Mouse (Mus musculus) olfactory bulb, adult 2 months (tissue): ENCODE data around the gene Syngr3. TPM values are rescaled to one million over a fixed set of nuclear protein-coding genes. Genes with fewer than 3 reads are reported as not detected.

ENCODE experiments used
- H3K27ac ChIP-seq: fragments of 200-500 bp; 2 replicates; pipeline ENCODE4 v1.5.1; 2012; ENCODE audit warnings: low read depth, low read length; ENCODE audit not compliant: insufficient read depth
- H3K4me1 ChIP-seq: fragments of 200-500 bp; 2 replicates; pipeline ENCODE4 v1.6.1; 2012; ENCODE audit warnings: low read length; ENCODE audit not compliant: control insufficient read depth, insufficient read depth
- H3K4me3 ChIP-seq: fragments of 200-500 bp; 2 replicates; pipeline ENCODE4 v1.5.1; 2012; ENCODE audit warnings: mild to moderate bottlenecking, low read depth, low read length, moderate library complexity; ENCODE audit not compliant: insufficient read depth
- CTCF ChIP-seq: fragments of 200-500 bp; IDR thresholded peaks from 2 replicates; pipeline ENCODE4 v1.5.1; 2012; ENCODE audit warnings: low read depth, mild to moderate bottlenecking, low read length, moderate library complexity; ENCODE audit not compliant: insufficient read depth
- POLR2A ChIP-seq: fragments of 200-500 bp; IDR thresholded peaks from 2 replicates; pipeline ENCODE4 v1.6.1; 2012; ENCODE audit warnings: mild to moderate bottlenecking, low read depth, low read length, moderate library complexity; ENCODE audit not compliant: insufficient read depth
- WGBS: fragments of 180-500 bp; shearing (Covaris S2); methylation state at CpG from one replicate; pipeline ENCODE4 v1.1.7; 2018; 5-methylcytosine and 5-hydroxymethylcytosine counted together
- polyA plus RNA-seq: library from polyadenylated mRNA; stranded (reverse); fragments of >200 nt; gene quantifications from 2 replicates; pipeline ENCODE4 v1.2.4, GENCODE M21; 2012; ENCODE audit warnings: low replicate concordance; ENCODE audit not compliant: missing spikeins, insufficient read depth, insufficient read length

The Syngr3 gene
- polyA plus RNA-seq, 1 experiment = not detected

GRCm38 (mm10) chr17:24636781-24637481, 52.8 kb downstream of the Syngr3 start:
- no peak overlapping the region for H3K4me3 ChIP-seq
- TF ChIP-seq CTCF (no peak), POLR2A (no peak)
- WGBS = 75% methylated on average over 5 of the region's 5 CpGs
- H3K27ac ChIP-seq = no peak overlapping the region
- H3K4me1 ChIP-seq = peaks cover 57% of the 10 kb centered on the region

- peak overlapping the region; percentile 86 for H3K27ac ChIP-seq
- TF ChIP-seq POLR2A (no peak), CTCF (no peak)
- H3K4me3 ChIP-seq = no peak overlapping the region
- WGBS = 91% methylated on average over 5 of the region's 5 CpGs
- peaks cover 59% of the 10 kb centered on the region for H3K4me1 ChIP-seq
Observed at GRCm38 (mm10) chr17:24635694-24636093, 54.1 kb downstream of the Syngr3 start.

Other genes with a start within 250 kb of the Syngr3 start
- gene Dnase1l2, start 246.8 kb downstream of the Syngr3 start, polyA plus RNA-seq = not detected in 2 replicates
- gene E4f1, start 219.6 kb downstream of the Syngr3 start, polyA plus RNA-seq = not detected in 2 replicates
- not detected in 2 replicates for gene Pgp, start 219.6 kb downstream of the Syngr3 start, polyA plus RNA-seq
- gene Bricd5, start 216.1 kb downstream of the Syngr3 start, polyA plus RNA-seq = not detected in 2 replicates
- not detected in 2 replicates for gene Mlst8, start 210.9 kb downstream of the Syngr3 start, polyA plus RNA-seq
- gene Caskin1, start 201.4 kb downstream of the Syngr3 start, polyA plus RNA-seq = not detected in 2 replicates
- not detected in 2 replicates for gene Traf7, start 162.0 kb downstream of the Syngr3 start, polyA plus RNA-seq
- not detected in 2 replicates for gene Rab26, start 155.7 kb downstream of the Syngr3 start, polyA plus RNA-seq
- not detected in 2 replicates for gene Pkd1, start 140.1 kb downstream of the Syngr3 start, polyA plus RNA-seq
- gene Tsc2, start 57.3 kb downstream of the Syngr3 start, polyA plus RNA-seq = 286 TPM in 1 of 2 replicates, not detected in the other
- gene Nthl1, start 57.3 kb downstream of the Syngr3 start, polyA plus RNA-seq = not detected in 2 replicates
- not detected in 2 replicates for gene Slc9a3r2, start 39.6 kb downstream of the Syngr3 start, polyA plus RNA-seq
- not detected in 2 replicates for gene Npw, start 31.5 kb downstream of the Syngr3 start, polyA plus RNA-seq
- gene Zfp598, start 20.3 kb downstream of the Syngr3 start, polyA plus RNA-seq = not detected in 2 replicates
- gene Gfer, start 6.2 kb upstream of the Syngr3 start, polyA plus RNA-seq = not detected in 2 replicates
- not detected in 2 replicates for gene Noxo1, start 6.3 kb upstream of the Syngr3 start, polyA plus RNA-seq
- not detected in 2 replicates for gene Tbl3, start 17.7 kb upstream of the Syngr3 start, polyA plus RNA-seq
- gene Rnf151, start 28.1 kb upstream of the Syngr3 start, polyA plus RNA-seq = not detected in 2 replicates
- gene Rps2, start 28.2 kb upstream of the Syngr3 start, polyA plus RNA-seq = not detected in 2 replicates
- not detected in 2 replicates for gene Ndufb10, start 34.5 kb upstream of the Syngr3 start, polyA plus RNA-seq
- not detected in 2 replicates for gene Rpl3l, start 37.9 kb upstream of the Syngr3 start, polyA plus RNA-seq
- gene Msrb1, start 46.7 kb upstream of the Syngr3 start, polyA plus RNA-seq = not detected in 2 replicates
- not detected in 2 replicates for gene Hs3st6, start 63.0 kb upstream of the Syngr3 start, polyA plus RNA-seq
- not detected in 2 replicates for gene Meiob, start 114.3 kb upstream of the Syngr3 start, polyA plus RNA-seq
- gene Hagh, start 150.2 kb upstream of the Syngr3 start, polyA plus RNA-seq = not detected in 2 replicates
- not detected in 2 replicates for gene Fahd1, start 160.4 kb upstream of the Syngr3 start, polyA plus RNA-seq
- gene Igfals, start 176.0 kb upstream of the Syngr3 start, polyA plus RNA-seq = not detected in 2 replicates
- not detected in 2 replicates for gene Nubp2, start 196.4 kb upstream of the Syngr3 start, polyA plus RNA-seq
- gene Spsb3, start 196.7 kb upstream of the Syngr3 start, polyA plus RNA-seq = not detected in 2 replicates
- gene Eme2, start 205.1 kb upstream of the Syngr3 start, polyA plus RNA-seq = not detected in 2 replicates
- not detected in 2 replicates for gene Mrps34, start 205.2 kb upstream of the Syngr3 start, polyA plus RNA-seq
- gene Nme3, start 206.5 kb upstream of the Syngr3 start, polyA plus RNA-seq = not detected in 2 replicates
- 307 TPM in 1 of 2 replicates, not detected in the other for gene Mapk8ip3, start 247.0 kb upstream of the Syngr3 start, polyA plus RNA-seq